Mouse (Mus musculus) cerebellum, adult 2 months (tissue): ENCODE data around the gene Ubxn6. TPM values are rescaled to one million over a fixed set of nuclear protein-coding genes. Genes with fewer than 3 reads are reported as not detected.

Experiments used
- DNase-seq, 2 experiments: peaks; one replicate each; pipeline ENCODE4 v3.0.0; 2021
- H3K27ac ChIP-seq: fragments of 200-500 bp; 2 replicates; pipeline ENCODE4 v1.5.1; 2012; ENCODE audit warnings: low read length, control low read depth, inconsistent platforms; ENCODE audit not compliant: insufficient read depth
- H3K27me3 ChIP-seq: fragments of 200-500 bp; 2 replicates; pipeline ENCODE4 v1.6.1; 2012; ENCODE audit warnings: inconsistent platforms, mild to moderate bottlenecking, low read length, moderate library complexity; ENCODE audit not compliant: control insufficient read depth, insufficient read depth
- H3K4me1 ChIP-seq: fragments of 200-500 bp; 2 replicates; pipeline ENCODE4 v1.6.1; 2011; ENCODE audit warnings: low read length; ENCODE audit not compliant: control insufficient read depth, insufficient read depth
- H3K4me3 ChIP-seq: fragments of 200-500 bp; replicated peaks from 2 replicates; pipeline ENCODE3; 2011; ENCODE audit warnings: mild to moderate bottlenecking, low read depth, low read length, control low read depth; ENCODE audit not compliant: insufficient read depth
- CTCF ChIP-seq: fragments of 200-500 bp; IDR thresholded peaks from 2 replicates; pipeline ENCODE4 v1.5.1; 2011; ENCODE audit warnings: low read depth, mild to moderate bottlenecking, control low read depth, low read length, moderate library complexity, borderline replicate concordance; ENCODE audit not compliant: insufficient read depth
- POLR2A ChIP-seq: fragments of 200-500 bp; IDR thresholded peaks from 2 replicates; pipeline ENCODE4 v1.6.1; 2011; ENCODE audit warnings: low read length, control low read depth, borderline replicate concordance; ENCODE audit not compliant: insufficient read depth
- WGBS: fragments of 180-500 bp; shearing (Covaris S2); methylation state at CpG from one replicate; pipeline ENCODE4 v1.1.7; 2018; 5-methylcytosine and 5-hydroxymethylcytosine counted together
- polyA plus RNA-seq: library from polyadenylated mRNA; depleted of rRNA; stranded (reverse); fragments of >200 nt; gene quantifications from 2 replicates; pipeline ENCODE4 v1.2.3, GENCODE M21; 2012

Ubxn6 gene
- polyA plus RNA-seq, 1 experiment: 114 TPM

- WGBS: 82% methylated on average over 7 of the region's 7 CpGs
- H3K4me3 ChIP-seq: no peak overlapping the region
- DNase-seq: no peak
- H3K4me1 ChIP-seq: peaks cover 13% of the 10 kb centered on the region
- TF ChIP-seq CTCF: no peak
- no peak for TF ChIP-seq POLR2A
- no peak overlapping the region for H3K27ac ChIP-seq
- no peaks in the 10 kb centered on the region for H3K27me3 ChIP-seq
Observed at GRCm38 (mm10) chr17:56062081-56062480, 12.7 kb downstream of the Ubxn6 start.

- Histone ChIP-seq H3K4me1 (peaks cover 17% of the 10 kb centered on the region), H3K27ac (peak overlapping the region; percentile 95), H3K4me3 (peak overlapping the region; percentile 48), H3K27me3 (no peaks in the 10 kb centered on the region)
- 17% methylated on average over 11 of the region's 11 CpGs for WGBS
- TF ChIP-seq CTCF: peak; percentile 39; the same call in 1 of the 2 replicates
- TF ChIP-seq POLR2A: no peak
- peak; percentile 72 to 81 for DNase-seq
Observed at GRCm38 (mm10) chr17:56057381-56058120, 17.3 kb downstream of the Ubxn6 start.

- H3K27me3 ChIP-seq: no peaks in the 10 kb centered on the region
- no peak overlapping the region for H3K4me3 ChIP-seq
- 58% methylated on average over 4 of the region's 4 CpGs for WGBS
- TF ChIP-seq POLR2A: no peak
- no peak for TF ChIP-seq CTCF
- no peak for DNase-seq
- no peak overlapping the region for H3K27ac ChIP-seq
- H3K4me1 ChIP-seq: peaks cover 17% of the 10 kb centered on the region
Observed at GRCm38 (mm10) chr17:56055945-56056678, 18.7 kb downstream of the Ubxn6 start.

GRCm38 (mm10) chr17:56054938-56055337 is 19.9 kb downstream of the Ubxn6 start:
- Histone ChIP-seq H3K4me3 (no peak overlapping the region), H3K4me1 (peaks cover 17% of the 10 kb centered on the region), H3K27me3 (no peaks in the 10 kb centered on the region), H3K27ac (no peak overlapping the region)
- DNase-seq: no peak
- TF ChIP-seq CTCF (no peak), POLR2A (no peak)

GRCm38 (mm10) chr17:56051369-56051768 is 23.5 kb downstream of the Ubxn6 start:
- Histone ChIP-seq H3K4me1 (no peaks in the 10 kb centered on the region), H3K27ac (no peak overlapping the region), H3K4me3 (no peak overlapping the region), H3K27me3 (no peaks in the 10 kb centered on the region)
- 86% methylated on average over 5 of the region's 5 CpGs for WGBS
- TF ChIP-seq CTCF: no peak
- TF ChIP-seq POLR2A: no peak
- no peak for DNase-seq

GRCm38 (mm10) chr17:56040857-56041163 is 34.0 kb downstream of the Ubxn6 start:
- WGBS: 1% methylated on average over 12 of the region's 12 CpGs
- TF ChIP-seq POLR2A (no peak), CTCF (no peak)
- H3K4me3 ChIP-seq: no peak overlapping the region
- H3K27me3 ChIP-seq: no peaks in the 10 kb centered on the region
- H3K27ac ChIP-seq: no peak overlapping the region
- no peaks in the 10 kb centered on the region; the same call in 1 of the 2 replicates for H3K4me1 ChIP-seq
- DNase-seq: no peak

- TF ChIP-seq POLR2A: peak; percentile 68; the same call in 1 of the 2 replicates
- no peak for TF ChIP-seq CTCF
- no peak within 1 kb of the TSS for H3K27ac ChIP-seq
- DNase-seq: peak; percentile 94 to 98
- no peaks in the 10 kb centered on the region; the same call in 1 of the 2 replicates for H3K4me1 ChIP-seq
- H3K27me3 ChIP-seq: no peaks in the 10 kb centered on the region
- 1% methylated on average over 68 of the region's 68 CpGs for WGBS
- H3K4me3 ChIP-seq: peak within 1 kb of the TSS; percentile 50
Observed at GRCm38 (mm10) chr17:56040030-56040856, 34.6 kb downstream of the Ubxn6 start, which contains the start of gene Chaf1a. Chaf1a (plus strand) TSS chr17:56040439.
